Mouse (Mus musculus) ES-Bruce4 (cell line): Measurements from ENCODE around the gene Tmtc4.

Experiments
- CTCF ChIP-seq: IDR thresholded peaks from one replicate; pipeline ENCODE4 v1.8.1; 2011; ENCODE audit warnings: low read depth, low read length
- POLR2A ChIP-seq: IDR thresholded peaks from one replicate; pipeline ENCODE4 v1.8.1; 2011; ENCODE audit warnings: low read length; ENCODE audit not compliant: insufficient read depth

GRCm38 (mm10) chr14:122885893-122886292 lies 97.9 kb downstream of the Tmtc4 start:
- no peak for TF ChIP-seq CTCF
- TF ChIP-seq POLR2A, result no peak
